Mouse (Mus musculus): ENCODE results near the gene Gpr162.
A peak's percentile ranks its signal among the peaks of the same experiment; 100 is the strongest.

The Gpr162 gene

DNA sequence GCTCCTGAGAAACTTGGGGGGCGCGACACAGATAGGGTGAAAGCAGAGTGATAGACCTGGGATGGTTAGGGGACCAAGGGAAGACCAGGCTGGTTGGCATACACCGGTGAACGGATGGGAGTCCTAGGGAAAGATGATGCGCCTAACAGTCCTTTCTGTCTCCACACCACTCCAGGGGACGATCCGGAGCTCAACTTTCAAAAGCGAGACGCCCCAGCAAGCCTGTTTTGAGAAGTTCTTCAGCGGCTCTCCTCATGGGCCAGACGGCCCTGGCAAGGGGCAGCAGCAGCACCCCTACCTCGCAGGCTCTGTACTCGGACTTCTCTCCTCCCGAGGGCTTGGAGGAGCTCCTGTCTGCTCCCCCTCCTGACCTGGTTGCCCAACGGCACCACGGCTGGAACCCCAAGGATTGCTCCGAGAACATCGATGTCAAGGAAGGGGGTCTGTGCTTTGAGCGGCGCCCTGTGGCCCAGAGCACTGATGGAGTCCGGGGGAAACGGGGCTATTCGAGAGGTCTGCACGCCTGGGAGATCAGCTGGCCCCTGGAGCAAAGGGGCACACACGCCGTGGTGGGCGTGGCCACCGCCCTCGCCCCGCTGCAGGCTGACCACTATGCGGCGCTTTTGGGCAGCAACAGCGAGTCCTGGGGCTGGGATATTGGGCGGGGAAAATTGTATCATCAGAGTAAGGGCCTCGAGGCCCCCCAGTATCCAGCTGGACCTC, 54.6 kb downstream of the Gpr162 start:
- Histone ChIP-seq H3K36me3 (ENCODE audit: insufficient read depth, low read length) (peaks cover 42% of the 10 kb centered on the region), H3K4me1 (replicated peaks; ENCODE audit: low read depth, low read length) (peaks cover 78% of the 10 kb centered on the region), H3K9me3 (ENCODE audit: low read length) (no peaks in the 10 kb centered on the region), H3K4me3 (replicated peaks; ENCODE audit: low read length) (peak overlapping the region; percentile 83), H3K27me3 (ENCODE audit: insufficient read depth, low read length) (no peaks in the 10 kb centered on the region)
- TF ChIP-seq POU5F1 (IDR thresholded peaks at IDR 0.05; ENCODE audit: borderline replicate concordance, low read length) (no peak), NANOG (IDR thresholded peaks at IDR 0.05; ENCODE audit: borderline replicate concordance, low read length) (no peak), CTCF (conservative IDR thresholded peaks at IDR 0.05; ENCODE audit: low read length) (peak; percentile 12; the same call in 1 of the 2 replicates)

Measured in E14TG2a.4 (cell line).